Mouse (Mus musculus) heart, postnatal 10 days (tissue): ENCODE measurements around the gene Hras. TPM values are rescaled to one million over a fixed set of nuclear protein-coding genes. Genes with fewer than 3 reads are reported as not detected.

Source experiments
- DNase-seq, 2 experiments: peaks; one replicate each; pipeline ENCODE4 v3.0.0; 2021
- intact Hi-C: fragments of 180-260 bp; cut with DNase I; formaldehyde crosslinking; loops from one replicate; pipeline ENCODE4 v1.15.1; 2025
- total RNA-seq, 2 experiments: library from RNA; stranded (reverse); gene quantifications; 2 replicates each; pipeline ENCODE4 v1.2.3; 2021

The Hras gene
- total RNA-seq, 2 experiments from 2014 or later = 102 to 114 TPM

GRCm38 (mm10) chr7:141215101-141215879 lies 21.5 kb upstream of the Hras start, which contains the start of gene Rassf7:
Rassf7 (plus strand) TSS chr7:141215860.
- intact Hi-C loops = no loop called here
- peak; percentile 91 for DNase-seq

- DNase-seq = no peak
- intact Hi-C loops = no loop called here
These were observed 20.5 kb upstream of the Hras start for GRCm38 (mm10) chr7:141214310-141214709.

- intact Hi-C loops = no loop called here
- no peak for DNase-seq
These were observed 19.9 kb upstream of the Hras start, which contains the start of gene Lmntd2 for GRCm38 (mm10) chr7:141213605-141214235. Lmntd2 (minus strand) TSS chr7:141214080.

GRCm38 (mm10) chr7:141213133-141213532 lies 19.3 kb upstream of the Hras start:
- DNase-seq = no peak
- intact Hi-C loops = no loop called here

GRCm38 (mm10) chr7:141210606-141211131 lies 16.9 kb upstream of the Hras start:
- no peak for DNase-seq
- intact Hi-C loops = no loop called here

- intact Hi-C loops = no loop called here
These were observed 16.3 kb upstream of the Hras start for GRCm38 (mm10) chr7:141210137-141210536.

GRCm38 (mm10) chr7:141209526-141209925 lies 15.7 kb upstream of the Hras start:
- intact Hi-C loops = no loop called here
- no peak for DNase-seq

More at GRCm38 (mm10) chr7:141210137-141210536, 16.3 kb upstream of the Hras start:
- DNase-seq = no peak

GRCm38 (mm10) chr7:141206182-141206937 lies 12.6 kb upstream of the Hras start:
- no peak for DNase-seq
- intact Hi-C loops = no loop called here

- DNase-seq = no peak
- intact Hi-C loops = no loop called here
These were observed 11.7 kb upstream of the Hras start for GRCm38 (mm10) chr7:141205504-141205903.

GRCm38 (mm10) chr7:141204546-141204945 lies 10.7 kb upstream of the Hras start:
- DNase-seq = no peak
- intact Hi-C loops = no loop called here

- no peak for DNase-seq
- intact Hi-C loops = no loop called here
These were observed 4.3 kb upstream of the Hras start for GRCm38 (mm10) chr7:141198121-141198520.

GRCm38 (mm10) chr7:141196619-141197282 lies 2.9 kb upstream of the Hras start:
- intact Hi-C loops = no loop called here

GRCm38 (mm10) chr7:141195754-141196153 lies 1.9 kb upstream of the Hras start:
- intact Hi-C loops = no loop called here
- DNase-seq = no peak

More at GRCm38 (mm10) chr7:141196619-141197282, 2.9 kb upstream of the Hras start:
- no peak for DNase-seq

- intact Hi-C loops = loop anchor here (5.0 kb wide), 2 partner anchors 248 to 338 kb away; partner anchors contain the start of genes Bet1l, Gm45785 and Ric8a
- peak; percentile 87 to 93 for DNase-seq
These were observed 1.0 kb upstream of the Hras start for GRCm38 (mm10) chr7:141194830-141195229.

GRCm38 (mm10) chr7:141194409-141194808 lies 604 bp upstream of the Hras start:
- intact Hi-C loops = loop anchor here (5.0 kb wide), 2 partner anchors 247 to 337 kb away; partner anchors contain the start of genes Bet1l, Gm45785 and Ric8a
- no peak for DNase-seq

- intact Hi-C loops = loop anchor here (5.0 kb wide), 2 partner anchors 246 to 336 kb away; partner anchors contain the start of genes Bet1l, Gm45785 and Ric8a
- DNase-seq = peak in 1 of 2 experiments; percentile 56
These were observed 403 bp downstream of the Hras start for GRCm38 (mm10) chr7:141193348-141193856.

- no peak for DNase-seq
- intact Hi-C loops = loop anchor here (5.0 kb wide), 2 partner anchors 246 to 336 kb away; partner anchors contain the start of genes Bet1l, Gm45785 and Ric8a
These were observed 943 bp downstream of the Hras start for GRCm38 (mm10) chr7:141192776-141193347.

- DNase-seq = no peak
- intact Hi-C loops = loop anchor here (5.0 kb wide), 2 partner anchors 245 to 335 kb away; partner anchors contain the start of genes Bet1l, Gm45785 and Ric8a
These were observed 1.8 kb downstream of the Hras start for GRCm38 (mm10) chr7:141191796-141192685.
